Mouse (Mus musculus): ENCODE measurements at regions not wholly inside any gene's neighbourhood (a gene's known extent, or its start where the extent isn't known, plus 50 kb on each side); places are given as distances from the start of the nearest gene placed in this dataset.

GRCm38 (mm10) chr16:30883490-30884188, 197.6 kb downstream of the Xxylt1 start:
- no peak for ATAC-seq (replicated peaks; ENCODE audit: low FRiP score, low TSS enrichment, poor library complexity, severe bottlenecking)

GRCm38 (mm10) chr16:30884189-30884551, 197.1 kb downstream of the Xxylt1 start:
- no peak for ATAC-seq (replicated peaks; ENCODE audit: low FRiP score, low TSS enrichment, poor library complexity, severe bottlenecking)

GRCm38 (mm10) chr16:30886982-30887381, 194.2 kb downstream of the Xxylt1 start:
- no peak for ATAC-seq (replicated peaks; ENCODE audit: low FRiP score, low TSS enrichment, poor library complexity, severe bottlenecking)

GRCm38 (mm10) chr16:30887536-30887935, 193.7 kb downstream of the Xxylt1 start:
- no peak for ATAC-seq (replicated peaks; ENCODE audit: low FRiP score, low TSS enrichment, poor library complexity, severe bottlenecking)

- no peak for ATAC-seq (replicated peaks; ENCODE audit: low FRiP score, low TSS enrichment, poor library complexity, severe bottlenecking)
Observed at GRCm38 (mm10) chr16:30888556-30889323, 192.5 kb downstream of the Xxylt1 start.

GRCm38 (mm10) chr16:30892606-30893005, 188.6 kb downstream of the Xxylt1 start:
- ATAC-seq (replicated peaks; ENCODE audit: low FRiP score, low TSS enrichment, poor library complexity, severe bottlenecking), result no peak

- no peak for ATAC-seq (replicated peaks; ENCODE audit: low FRiP score, low TSS enrichment, poor library complexity, severe bottlenecking)
Observed at GRCm38 (mm10) chr16:30894086-30894485, 187.1 kb downstream of the Xxylt1 start.

GRCm38 (mm10) chr16:30895021-30895420, 186.2 kb downstream of the Xxylt1 start:
- no peak for ATAC-seq (replicated peaks; ENCODE audit: low FRiP score, low TSS enrichment, poor library complexity, severe bottlenecking)

- ATAC-seq (replicated peaks; ENCODE audit: low FRiP score, low TSS enrichment, poor library complexity, severe bottlenecking), result no peak
Observed at GRCm38 (mm10) chr16:30897371-30897770, 183.9 kb downstream of the Xxylt1 start.

GRCm38 (mm10) chr16:30900121-30900520, 181.1 kb downstream of the Xxylt1 start:
- ATAC-seq (replicated peaks; ENCODE audit: low FRiP score, low TSS enrichment, poor library complexity, severe bottlenecking), result no peak

GRCm38 (mm10) chr16:30901309-30901708, 179.9 kb downstream of the Xxylt1 start:
- no peak for ATAC-seq (replicated peaks; ENCODE audit: low FRiP score, low TSS enrichment, poor library complexity, severe bottlenecking)
